Mouse (Mus musculus) stomach, embryonic 14.5 days (tissue): Measurements from ENCODE around the gene Aif1. TPM values are rescaled to one million over a fixed set of nuclear protein-coding genes. Genes with fewer than 3 reads are reported as not detected.

Source experiments
- ATAC-seq: fragments of 200-750 bp; cut with Nextera tagmentation; 2 replicates; pipeline ENCODE4 v1.8.0; 2017; ENCODE audit warnings: low read depth, moderate TSS enrichment; ENCODE audit not compliant: insufficient number of reproducible peaks, insufficient read depth, low FRiP score
- H3K27ac ChIP-seq: fragments of 300-500 bp; sonication (generic); 2 replicates; pipeline ENCODE4 v1.5.1; 2014; ENCODE audit warnings: mild to moderate bottlenecking, low read length, moderate library complexity, mixed read lengths
- H3K27me3 ChIP-seq: fragments of 300-500 bp; sonication (generic); 2 replicates; pipeline ENCODE4 v1.6.1; 2014; ENCODE audit warnings: low read length, control low read depth, mixed read lengths; ENCODE audit not compliant: control insufficient read depth, insufficient read depth
- H3K36me3 ChIP-seq: fragments of 300-500 bp; sonication (generic); 2 replicates; pipeline ENCODE4 v1.6.1; 2014; ENCODE audit warnings: mild to moderate bottlenecking, control low read depth, low read length, moderate library complexity, mixed read lengths; ENCODE audit not compliant: control insufficient read depth, insufficient read depth
- H3K4me1 ChIP-seq: fragments of 300-500 bp; sonication (generic); 2 replicates; pipeline ENCODE4 v1.6.1; 2014; ENCODE audit warnings: low read length, control low read depth, mixed read lengths; ENCODE audit not compliant: control insufficient read depth, insufficient read depth
- H3K4me2 ChIP-seq: fragments of 300-500 bp; sonication (generic); replicated peaks from 2 replicates; pipeline ENCODE4 v1.6.1; 2014; ENCODE audit warnings: low read depth, low read length, control low read depth
- H3K4me3 ChIP-seq: fragments of 300-500 bp; sonication (generic); 2 replicates; pipeline ENCODE4 v1.5.1; 2014; ENCODE audit warnings: low read depth, low read length, control low read depth
- H3K9ac ChIP-seq: fragments of 300-500 bp; sonication (generic); replicated peaks from 2 replicates; pipeline ENCODE4 v1.6.1; 2014; ENCODE audit warnings: low read depth, mild to moderate bottlenecking, control low read depth, low read length, moderate library complexity, mixed read lengths
- H3K9me3 ChIP-seq: fragments of 300-500 bp; sonication (generic); 2 replicates; pipeline ENCODE4 v1.6.1; 2016; ENCODE audit warnings: low read depth, low read length, control low read depth; ENCODE audit not compliant: control insufficient read depth
- WGBS: fragments of 180-500 bp; shearing (Covaris S2); extraction: QIAGEN DNeasy Blood & Tissue Kit; methylation state at CpG from one replicate; pipeline ENCODE4 v1.1.7; 2014; 5-methylcytosine and 5-hydroxymethylcytosine counted together
- polyA plus RNA-seq: library from polyadenylated mRNA; unstranded; fragments of >200 nt; fragmentation: Nextera tagmentation; extraction: Ambion mirVana; gene quantifications from 2 replicates; pipeline ENCODE4 v1.2.1, GENCODE M21; 2014

Gene Aif1
- polyA plus RNA-seq, 1 experiment from 2014 or later: 19.6 TPM

- Histone ChIP-seq H3K27me3 (no peaks in the 10 kb centered on the region), H3K4me3 (no peak overlapping the region), H3K36me3 (no peaks in the 10 kb centered on the region), H3K9me3 (no peaks in the 10 kb centered on the region), H3K4me2 (no peak overlapping the region), H3K9ac (no peak overlapping the region), H3K4me1 (no peaks in the 10 kb centered on the region), H3K27ac (no peak overlapping the region)
- WGBS: 56% methylated on average over 3 of the region's 3 CpGs
- no peak for ATAC-seq
These were observed 34.7 kb upstream of the Aif1 start for GRCm38 (mm10) chr17:35210593-35210992.

- no peak overlapping the region for H3K9ac ChIP-seq
- no peak overlapping the region for H3K27ac ChIP-seq
- no peaks in the 10 kb centered on the region for H3K4me1 ChIP-seq
- H3K27me3 ChIP-seq: no peaks in the 10 kb centered on the region
- no peaks in the 10 kb centered on the region for H3K36me3 ChIP-seq
- no peaks in the 10 kb centered on the region for H3K9me3 ChIP-seq
- 72% methylated on average over 12 of the region's 12 CpGs for WGBS
- H3K4me2 ChIP-seq: no peak overlapping the region
- H3K4me3 ChIP-seq: no peak overlapping the region
- ATAC-seq: no peak
These were observed 34.1 kb upstream of the Aif1 start for GRCm38 (mm10) chr17:35209785-35210535.

GRCm38 (mm10) chr17:35205380-35205769 lies 29.5 kb upstream of the Aif1 start:
- Histone ChIP-seq H3K9ac (no peak overlapping the region), H3K4me1 (no peaks in the 10 kb centered on the region), H3K36me3 (no peaks in the 10 kb centered on the region), H3K4me3 (no peak overlapping the region), H3K27ac (no peak overlapping the region), H3K4me2 (no peak overlapping the region), H3K27me3 (0 out of 2 replicates have a peak, but pooled peaks cover 5% of the 10 kb centered on the region), H3K9me3 (no peaks in the 10 kb centered on the region)
- ATAC-seq: no peak
- WGBS: 52% methylated on average over 10 of the region's 10 CpGs

GRCm38 (mm10) chr17:35204494-35205379 lies 28.9 kb upstream of the Aif1 start, which contains the start of gene Lta:
Gene Lta, minus strand, starts transcription at chr17:35205351.
- no peak within 1 kb of the TSS for H3K4me3 ChIP-seq
- H3K27ac ChIP-seq: no peak within 1 kb of the TSS
- no peak within 1 kb of the TSS for H3K4me2 ChIP-seq
- WGBS: 32% methylated on average over 20 of the region's 20 CpGs
- H3K4me1 ChIP-seq: no peaks in the 10 kb centered on the region
- H3K27me3 ChIP-seq: 0 out of 2 replicates have a peak, but pooled peaks cover 5% of the 10 kb centered on the region
- ATAC-seq: no peak
- H3K9me3 ChIP-seq: no peaks in the 10 kb centered on the region
- H3K36me3 ChIP-seq: no peaks in the 10 kb centered on the region
- no peak within 1 kb of the TSS for H3K9ac ChIP-seq

- ATAC-seq: no peak
- no peak overlapping the region for H3K9ac ChIP-seq
- no peak overlapping the region for H3K4me2 ChIP-seq
- no peaks in the 10 kb centered on the region for H3K36me3 ChIP-seq
- H3K27ac ChIP-seq: no peak overlapping the region
- WGBS: 76% methylated on average over 4 of the region's 4 CpGs
- H3K27me3 ChIP-seq: 0 out of 2 replicates have a peak, but pooled peaks cover 5% of the 10 kb centered on the region
- no peak overlapping the region for H3K4me3 ChIP-seq
- no peaks in the 10 kb centered on the region for H3K9me3 ChIP-seq
- H3K4me1 ChIP-seq: no peaks in the 10 kb centered on the region
These were observed 26.6 kb upstream of the Aif1 start for GRCm38 (mm10) chr17:35202442-35202841.

- no peak within 1 kb of the TSS for H3K4me3 ChIP-seq
- no peak within 1 kb of the TSS for H3K4me2 ChIP-seq
- no peak for ATAC-seq
- no peak within 1 kb of the TSS for H3K9ac ChIP-seq
- WGBS: 33% methylated on average over 13 of the region's 13 CpGs
- no peak within 1 kb of the TSS for H3K27ac ChIP-seq
- no peaks in the 10 kb centered on the region for H3K4me1 ChIP-seq
- H3K36me3 ChIP-seq: no peaks in the 10 kb centered on the region
- H3K27me3 ChIP-seq: 0 out of 2 replicates have a peak, but pooled peaks cover 5% of the 10 kb centered on the region
- no peaks in the 10 kb centered on the region for H3K9me3 ChIP-seq
These were observed 25.9 kb upstream of the Aif1 start, which contains the start of gene Tnf for GRCm38 (mm10) chr17:35201787-35202186. Gene Tnf, minus strand, starts transcription at chr17:35202007.

- no peaks in the 10 kb centered on the region for H3K36me3 ChIP-seq
- no peaks in the 10 kb centered on the region for H3K4me1 ChIP-seq
These were observed 25.3 kb upstream of the Aif1 start for GRCm38 (mm10) chr17:35201128-35201527.

GRCm38 (mm10) chr17:35200398-35200797 lies 24.5 kb upstream of the Aif1 start:
- Histone ChIP-seq H3K9ac (no peak overlapping the region), H3K4me3 (no peak overlapping the region), H3K4me2 (no peak overlapping the region), H3K36me3 (no peaks in the 10 kb centered on the region), H3K4me1 (peaks cover 2% of the 10 kb centered on the region; the same call in 1 of the 2 replicates), H3K27me3 (peaks cover 12% of the 10 kb centered on the region), H3K9me3 (no peaks in the 10 kb centered on the region), H3K27ac (no peak overlapping the region)
- WGBS: 77% methylated on average over 11 of the region's 11 CpGs
- ATAC-seq: no peak

More at GRCm38 (mm10) chr17:35201128-35201527, 25.3 kb upstream of the Aif1 start:
- Histone ChIP-seq H3K27me3 (peaks cover 6% of the 10 kb centered on the region; the same call in 1 of the 2 replicates), H3K9me3 (no peaks in the 10 kb centered on the region), H3K9ac (no peak overlapping the region), H3K27ac (no peak overlapping the region), H3K4me2 (no peak overlapping the region), H3K4me3 (no peak overlapping the region)
- 58% methylated on average over 11 of the region's 11 CpGs for WGBS
- no peak for ATAC-seq
